18 mouse cellular contexts compared by ENCODE assay signal in the genomic region with DNA sequence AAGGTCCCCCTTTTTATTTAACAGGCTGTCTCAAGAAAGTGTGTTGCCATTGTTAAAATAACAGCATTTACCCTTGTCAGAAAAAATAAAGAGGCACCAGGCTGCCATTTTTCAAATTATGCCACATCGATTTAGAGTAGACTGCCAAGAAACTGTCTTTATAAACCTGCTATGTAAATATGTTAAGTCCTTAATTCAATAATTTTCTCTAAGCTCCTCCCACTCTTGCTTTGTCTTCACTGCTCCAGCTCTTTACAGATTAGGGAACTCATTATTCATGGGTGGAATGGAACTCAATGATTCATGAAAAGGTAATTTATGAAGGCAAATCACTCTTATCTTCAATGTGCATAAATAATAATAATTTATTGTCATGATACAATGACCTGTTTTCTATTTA.
"Had no signal": no experiment of that assay in that cellular context is flagged by ENCODE, and none has a peak within 500 bp of the region (broad histone marks: within the 10 kb centered on the region; RNA-seq: fewer than 3 reads in every experiment).

No protein-coding gene starts in this region.

- H3K4me3 ChIP-seq: midbrain, embryonic 10.5 days; midbrain, embryonic 12.5 days; myocyte; neural tube, embryonic 13.5 days; neural tube, embryonic 15.5 days had no signal

- H3K4me1 ChIP-seq: midbrain, embryonic 12.5 days; neural tube, embryonic 13.5 days; neural tube, embryonic 15.5 days had no signal

- H3K36me3 ChIP-seq: midbrain, embryonic 10.5 days; midbrain, embryonic 12.5 days; neural tube, embryonic 13.5 days; neural tube, embryonic 15.5 days had no signal

- H3K9ac ChIP-seq: lung, embryonic 14.5 days; midbrain, embryonic 12.5 days; neural tube, embryonic 13.5 days; neural tube, embryonic 15.5 days had no signal

- DNase-seq: lung, adult 18-20 months; lung, embryonic 14.5 days; lung, postnatal 10 days; lung, postnatal 4 days; midbrain, embryonic 14.5 days; right cerebral cortex, adult 18-20 months; right cerebral cortex, postnatal 25 days; right cerebral cortex, postnatal 4 days; spleen, adult 18-20 months; thymus, adult 18-20 months; thymus, postnatal 14 days; thymus, postnatal 36 days had no signal

- ATAC-seq: midbrain, embryonic 16.5 days had no signal

- H3K4me2 ChIP-seq: lung, embryonic 14.5 days; midbrain, embryonic 12.5 days; neural tube, embryonic 13.5 days; neural tube, embryonic 15.5 days had no signal

- H3K27me3 ChIP-seq: neural tube, embryonic 13.5 days; neural tube, embryonic 15.5 days had no signal

- H3K9me3 ChIP-seq: midbrain, embryonic 10.5 days; midbrain, embryonic 12.5 days; neural tube, embryonic 15.5 days had no signal

- H3K27ac ChIP-seq: midbrain, embryonic 10.5 days; midbrain, embryonic 12.5 days; neural tube, embryonic 13.5 days; neural tube, embryonic 15.5 days had no signal
